Mouse (Mus musculus) gastrocnemius, adult 2 months (tissue): ENCODE measurements around the gene Dzip1. TPM values are rescaled to one million over a fixed set of nuclear protein-coding genes. Genes with fewer than 3 reads are reported as not detected.

ENCODE experiments used
- DNase-seq: peaks from one replicate; pipeline ENCODE4 v3.0.0; 2022
- H3K27ac ChIP-seq: fragments of 200-600 bp; 2 replicates; pipeline ENCODE4 v1.8.1; 2022; ENCODE audit warnings: mild to moderate bottlenecking
- H3K4me3 ChIP-seq: fragments of 200-600 bp; 2 replicates; pipeline ENCODE4 v1.8.1; 2022; ENCODE audit warnings: mild to moderate bottlenecking, moderate library complexity
- CTCF ChIP-seq: fragments of 200-600 bp; IDR thresholded peaks from 2 replicates; pipeline ENCODE4 v1.8.1; 2022; ENCODE audit warnings: antibody characterized with exemption, mild to moderate bottlenecking, moderate library complexity
- intact Hi-C: fragments of 180-260 bp; cut with DNase I; formaldehyde crosslinking; loops from one replicate; pipeline ENCODE4 v1.15.1; 2025
- long read RNA-seq, 2 experiments: library from polyadenylated mRNA; stranded (forward); transcript quantifications; one replicate each; pipeline ENCODE4 v2.0.0; 2021
- total RNA-seq, 2 experiments: library from RNA; stranded (reverse); gene quantifications; 2 replicates each; pipeline ENCODE4 v1.2.3; 2021

Gene Dzip1
- 1 to 10 TPM; 1.6 to 2.6 TPM for total RNA-seq
- long read RNA-seq, experiment 1, full-length matches to known transcripts, result 1 of 3 reads
- long read RNA-seq, experiment 1, partial matches to known transcripts, result 1 of 3 reads
- long read RNA-seq, experiment 1, other reads (novel, unspliced or antisense), result 1 of 3 reads
- long read RNA-seq, experiment 2, result 0 reads

DNA sequence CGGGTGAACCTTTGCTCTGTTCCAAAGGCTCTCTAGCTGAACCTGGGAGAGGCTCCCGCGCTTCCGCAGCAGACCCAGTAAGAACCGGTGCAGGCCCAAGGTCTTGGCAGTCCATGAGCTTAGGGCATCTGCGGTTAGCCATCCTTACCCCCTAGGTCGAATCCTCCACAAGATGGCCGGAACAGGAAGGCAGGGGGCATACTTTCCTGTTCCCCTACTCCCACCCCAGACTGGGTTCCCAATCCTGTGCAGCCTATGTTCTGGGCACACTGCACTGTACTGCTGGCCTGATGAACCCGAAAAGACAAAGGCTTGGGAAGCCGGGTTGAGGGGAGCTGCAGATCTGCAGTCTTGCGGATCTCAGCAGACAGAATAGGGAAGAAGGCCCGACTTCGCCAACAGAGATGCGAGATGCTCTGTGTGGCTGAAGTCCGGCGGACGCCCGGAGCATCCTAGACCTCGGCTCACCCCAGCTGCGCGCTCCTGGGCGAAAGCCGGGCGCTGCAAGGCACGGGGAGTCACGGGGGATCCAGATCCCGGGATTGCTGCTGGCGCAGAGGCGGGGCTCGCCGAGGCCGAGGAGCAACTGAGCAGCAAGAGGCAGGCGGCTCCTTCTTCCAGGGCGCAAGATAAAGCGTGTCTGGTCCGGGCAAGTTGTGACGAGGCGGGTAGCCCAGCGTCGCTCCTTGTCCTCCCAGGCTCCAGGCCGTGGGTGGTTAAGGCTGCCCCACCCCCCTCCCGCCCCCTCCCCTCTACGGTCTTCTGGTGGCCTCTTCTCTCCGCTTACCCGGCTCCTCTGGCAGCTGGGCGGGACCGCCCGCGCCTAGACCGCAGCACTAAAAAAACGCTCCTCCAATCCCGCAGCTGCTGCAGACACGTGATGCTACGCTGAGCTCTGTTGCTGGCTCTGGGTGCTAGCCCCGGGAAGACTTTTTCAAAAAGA is at the start of gene Dzip1:
Gene Dzip1, minus strand, starts transcription at position 788 of the 943 bp plus-strand sequence.
- intact Hi-C loops, result no loop called here
- DNase-seq, result peak; percentile 82
- H3K27ac ChIP-seq, result peak within 1 kb of the TSS; percentile 65
- no peak for TF ChIP-seq CTCF
- H3K4me3 ChIP-seq, result peak within 1 kb of the TSS; percentile 73

- no peak for TF ChIP-seq CTCF
- no peak for DNase-seq
- Histone ChIP-seq H3K4me3 (no peak overlapping the region), H3K27ac (no peak overlapping the region)
- intact Hi-C loops, result no loop called here
Measured at GRCm38 (mm10) chr14:118972268-118972667, 47.0 kb upstream of the Dzip1 start.

GRCm38 (mm10) chr14:118967646-118968045 is 42.4 kb upstream of the Dzip1 start:
- Histone ChIP-seq H3K27ac (no peak overlapping the region), H3K4me3 (no peak overlapping the region)
- no peak for TF ChIP-seq CTCF
- DNase-seq, result no peak
- intact Hi-C loops, result no loop called here

DNA sequence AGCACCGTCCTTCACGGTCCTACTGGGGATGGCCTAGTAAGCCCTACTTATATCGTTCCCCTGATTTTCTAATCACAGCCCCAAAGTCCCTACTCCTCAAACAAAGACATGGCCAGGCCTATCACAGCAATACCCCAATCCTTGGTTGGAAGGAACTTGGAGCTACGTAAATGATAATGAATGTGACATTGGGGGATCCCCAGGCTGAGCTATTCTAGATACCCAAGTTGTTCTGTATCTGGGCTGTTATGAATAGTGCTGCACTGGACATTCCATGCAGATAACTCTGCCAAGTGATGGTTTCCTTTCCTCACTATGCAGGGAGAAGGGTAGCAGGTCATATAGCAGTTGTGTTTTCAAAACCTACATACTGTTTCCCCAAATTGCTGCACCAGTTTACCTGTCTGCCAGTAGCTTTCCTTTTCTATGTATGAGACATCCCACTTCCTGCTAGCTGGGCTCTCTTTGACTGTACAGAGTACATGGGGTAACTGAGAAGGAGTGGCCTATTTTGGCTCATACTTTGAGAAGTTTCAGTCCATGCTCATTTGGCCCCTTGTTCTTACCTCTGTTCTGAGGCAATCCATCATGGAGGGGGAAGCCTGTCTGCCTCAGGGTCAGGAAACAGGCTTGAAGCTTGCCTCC is 40.2 kb upstream of the Dzip1 start:
- H3K27ac ChIP-seq, result no peak overlapping the region
- no peak for TF ChIP-seq CTCF
- DNase-seq, result no peak
- H3K4me3 ChIP-seq, result no peak overlapping the region
- intact Hi-C loops, result no loop called here

- intact Hi-C loops, result no loop called here
- no peak overlapping the region for H3K27ac ChIP-seq
- H3K4me3 ChIP-seq, result no peak overlapping the region
- no peak for TF ChIP-seq CTCF
- no peak for DNase-seq
Measured at GRCm38 (mm10) chr14:118958010-118958409, 32.8 kb upstream of the Dzip1 start.

DNA sequence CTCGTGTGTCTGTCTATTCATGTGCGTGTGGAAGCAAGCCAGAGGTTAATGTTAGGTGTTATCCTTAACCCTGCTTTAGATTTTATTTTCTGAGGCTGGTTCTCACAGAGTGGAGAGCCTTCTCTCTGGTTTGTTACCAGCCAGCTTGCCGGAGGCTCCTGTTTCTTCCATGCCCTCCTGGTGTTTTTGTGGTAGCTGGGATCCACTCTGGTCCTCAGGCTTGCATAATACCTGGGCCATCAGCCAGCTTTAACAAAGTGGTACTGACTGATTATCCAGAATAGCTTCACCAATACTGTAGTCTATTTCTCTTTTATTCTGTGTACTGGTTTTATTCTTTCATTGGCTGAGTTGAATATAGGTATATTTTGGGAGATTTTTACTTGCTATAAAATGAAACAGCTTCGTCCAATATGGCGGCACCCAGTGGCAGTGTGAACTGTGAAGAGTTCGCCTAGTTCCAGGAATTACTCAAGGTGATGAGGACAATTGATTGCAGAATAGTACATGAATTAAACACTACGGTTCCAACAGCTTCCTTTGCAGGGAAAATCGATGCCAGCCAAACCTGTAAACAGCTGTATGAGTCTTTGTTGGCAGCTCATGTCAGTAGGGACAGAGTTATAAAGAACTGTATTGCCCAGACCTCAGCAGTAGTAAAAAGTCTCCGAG is 26.8 kb upstream of the Dzip1 start:
- Histone ChIP-seq H3K27ac (no peak overlapping the region), H3K4me3 (no peak overlapping the region)
- intact Hi-C loops, result no loop called here
- DNase-seq, result peak; percentile 44
- TF ChIP-seq CTCF, result no peak

DNA sequence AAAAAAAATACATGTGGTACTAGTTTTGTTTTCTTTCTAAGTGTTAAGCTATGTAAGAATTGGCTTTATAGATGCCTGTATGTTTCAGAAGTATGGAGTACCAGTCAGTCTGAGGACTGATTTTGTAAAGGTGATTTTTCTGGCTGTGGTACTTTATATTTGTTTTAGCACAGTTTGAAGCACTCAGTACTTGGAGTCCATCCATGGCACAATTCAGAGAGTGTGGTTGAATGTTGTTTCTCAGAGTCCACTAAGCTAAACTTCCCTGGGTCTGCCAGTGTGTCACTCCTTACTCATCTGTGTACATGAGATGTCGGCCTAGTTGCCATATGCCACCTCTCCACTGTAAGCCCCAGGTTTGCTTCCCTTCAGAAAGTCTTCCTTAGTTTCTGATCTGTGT is 23.6 kb upstream of the Dzip1 start:
- DNase-seq, result no peak
- Histone ChIP-seq H3K4me3 (no peak overlapping the region), H3K27ac (no peak overlapping the region)
- intact Hi-C loops, result no loop called here
- no peak for TF ChIP-seq CTCF

- Histone ChIP-seq H3K4me3 (no peak overlapping the region), H3K27ac (no peak overlapping the region)
- intact Hi-C loops, result no loop called here
- no peak for TF ChIP-seq CTCF
- DNase-seq, result no peak
Measured at GRCm38 (mm10) chr14:118944702-118945101, 19.4 kb upstream of the Dzip1 start.

DNA sequence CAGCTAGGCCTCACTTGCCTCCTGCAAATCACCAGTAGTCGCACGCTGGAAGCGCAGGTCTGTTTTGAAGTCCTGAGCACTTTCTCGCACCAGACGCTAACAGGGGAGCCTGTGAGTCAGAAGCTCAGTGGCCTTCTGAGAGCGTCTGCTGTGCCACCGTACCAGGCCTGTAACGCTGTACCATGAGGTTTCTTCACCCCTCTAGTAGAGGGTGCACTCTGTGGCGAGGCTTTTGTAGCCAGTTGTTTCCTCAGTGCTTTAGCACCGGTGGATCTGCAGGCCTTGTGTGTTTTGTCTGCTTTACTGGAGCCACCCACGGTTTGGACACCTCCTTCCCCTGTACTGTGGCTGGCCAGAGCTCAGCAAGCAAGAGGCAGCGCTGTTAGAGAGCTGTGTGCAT is 16.8 kb upstream of the Dzip1 start:
- TF ChIP-seq CTCF, result no peak
- Histone ChIP-seq H3K27ac (peak overlapping the region; percentile 43), H3K4me3 (no peak overlapping the region; the same call in 1 of the 2 replicates)
- intact Hi-C loops, result no loop called here
- DNase-seq, result no peak

- Histone ChIP-seq H3K4me3 (no peak overlapping the region), H3K27ac (peak overlapping the region; percentile 49; the same call in 1 of the 2 replicates)
- TF ChIP-seq CTCF, result no peak
- intact Hi-C loops, result no loop called here
- DNase-seq, result no peak
Measured at GRCm38 (mm10) chr14:118940796-118941495, 15.7 kb upstream of the Dzip1 start.

GRCm38 (mm10) chr14:118938551-118938950 is 13.3 kb upstream of the Dzip1 start:
- no peak for TF ChIP-seq CTCF
- Histone ChIP-seq H3K4me3 (peak overlapping the region; percentile 100), H3K27ac (peak overlapping the region; percentile 100)
- no peak for DNase-seq
- intact Hi-C loops, result no loop called here
